Mouse (Mus musculus) frontal cortex, postnatal 25 days (tissue): ENCODE data around the gene Bag5.
A peak's percentile ranks its signal among the peaks of the same experiment; 100 is the strongest.
"Not testable (repeated sequence)": the region's sequence is repeated elsewhere in the genome, so short reads cannot be mapped to it uniquely, and the experiment has no call there.

Experiments used
- DNase-seq, 2 experiments: peaks; one replicate each; pipeline ENCODE4 v3.0.0; 2022; ENCODE audit warnings: low spot score in 2 of 2

Gene Bag5

DNA sequence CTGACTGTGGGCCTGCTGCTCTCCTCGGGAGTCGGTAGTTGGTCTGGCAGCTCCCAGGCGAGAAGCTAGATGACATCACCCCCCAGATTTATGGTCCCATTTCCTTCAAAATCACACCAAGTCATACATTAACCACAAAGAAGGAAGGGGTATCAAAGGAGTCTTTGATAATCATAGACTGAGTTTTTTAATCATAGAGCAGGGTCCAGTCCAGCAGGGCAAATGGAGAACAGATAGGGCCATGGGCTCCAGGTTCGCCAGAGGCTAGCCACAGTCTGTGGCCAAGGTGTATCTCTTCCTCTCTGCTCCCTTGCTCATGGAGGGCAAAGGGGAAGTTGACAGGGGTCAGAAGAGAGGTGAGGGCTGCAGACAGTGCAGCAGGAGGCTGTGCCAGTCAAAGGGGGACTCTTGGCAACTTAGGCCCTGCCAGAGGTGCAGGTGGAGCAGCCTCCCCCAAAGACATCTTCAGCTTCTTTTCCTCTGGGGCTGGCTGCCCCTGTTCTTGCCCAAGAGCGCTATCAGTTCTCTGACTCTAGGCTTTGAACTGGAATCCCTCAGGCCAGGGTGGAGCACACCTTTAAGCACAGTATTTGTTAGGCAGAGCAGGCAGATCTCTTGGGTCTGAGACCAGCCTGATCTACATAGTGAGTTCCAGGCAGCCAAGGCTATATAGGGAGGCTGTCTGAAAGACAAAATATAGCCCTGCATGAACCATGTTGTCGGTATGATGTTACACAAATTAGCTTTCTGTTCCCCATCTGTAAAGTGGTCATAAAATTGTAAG, 37.1 kb downstream of the Bag5 start:
- no peak for DNase-seq

DNA sequence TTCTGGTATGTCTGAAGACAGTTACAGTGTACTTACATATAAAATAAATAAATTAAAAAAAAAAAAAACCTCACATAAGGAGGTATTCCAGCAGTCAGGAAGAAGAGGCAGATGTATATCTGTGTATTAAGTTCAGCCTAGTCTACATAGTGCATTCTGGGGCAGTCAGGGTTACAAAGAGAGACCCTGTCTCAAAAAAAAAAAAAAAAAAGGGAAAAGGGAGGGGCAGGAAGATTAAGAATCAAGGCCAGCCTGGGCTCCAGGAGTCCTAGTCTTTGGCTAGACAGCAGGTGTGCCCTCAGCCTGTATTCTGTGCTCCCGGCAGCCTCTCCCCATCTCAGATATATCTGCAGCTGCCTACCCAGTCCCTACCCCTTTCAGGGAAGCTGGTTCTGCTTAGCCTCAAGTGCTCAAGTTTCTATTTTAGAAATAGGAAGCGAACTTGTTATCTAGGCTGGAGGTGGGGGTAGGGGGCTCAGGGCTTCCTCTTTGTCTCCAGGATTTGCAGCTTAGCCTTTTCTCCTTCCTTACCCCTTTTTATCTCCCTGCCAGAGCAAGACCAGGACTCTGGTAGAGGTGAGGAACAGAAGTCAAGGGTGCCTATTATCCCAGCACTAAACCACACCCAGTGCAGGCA, 38.1 kb downstream of the Bag5 start:
- no peak for DNase-seq

GRCm38 (mm10) chr12:111672581-111672980, 40.5 kb downstream of the Bag5 start:
- DNase-seq, result no peak

GRCm38 (mm10) chr12:111672176-111672575, 40.9 kb downstream of the Bag5 start, which contains the start of gene Ckb:
Ckb (minus strand) TSS chr12:111672338.
- peak; percentile 89 to 90 for DNase-seq

- peak; percentile 64 to 65 for DNase-seq
Observed at GRCm38 (mm10) chr12:111671431-111671902, 41.6 kb downstream of the Bag5 start.

- DNase-seq, result no peak
Observed at GRCm38 (mm10) chr12:111670976-111671375, 42.1 kb downstream of the Bag5 start.

DNA sequence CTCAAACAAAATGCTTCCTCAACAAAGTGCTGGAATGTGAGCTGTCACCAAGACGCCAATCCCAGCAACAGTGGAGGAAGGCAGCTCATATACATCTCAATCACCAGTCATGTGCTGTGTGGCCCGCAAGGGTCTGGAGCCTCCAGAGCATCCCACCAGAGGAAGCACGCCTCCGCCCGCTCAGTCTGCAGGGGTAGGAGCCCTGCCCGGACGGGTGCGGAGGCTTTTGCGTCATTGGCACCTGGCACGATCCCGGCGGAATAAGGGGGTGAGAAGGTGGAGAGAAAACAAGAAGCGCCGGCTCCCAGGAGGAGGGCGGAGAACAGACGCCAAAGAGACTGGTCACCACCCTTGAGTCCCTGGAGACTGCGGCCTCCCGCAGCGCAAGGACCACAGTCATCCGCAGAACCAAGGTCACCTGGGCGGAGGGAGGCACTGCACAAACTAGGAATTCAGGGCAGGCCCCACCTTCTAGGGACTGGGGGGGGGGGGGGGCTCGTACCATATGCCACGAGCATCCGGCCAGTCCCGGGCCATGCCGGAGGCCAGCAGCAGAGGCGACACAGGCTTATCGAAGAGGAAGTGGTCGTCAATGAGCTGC, 42.6 kb downstream of the Bag5 start:
- DNase-seq, result peak in 1 of 2 experiments; percentile 56

DNA sequence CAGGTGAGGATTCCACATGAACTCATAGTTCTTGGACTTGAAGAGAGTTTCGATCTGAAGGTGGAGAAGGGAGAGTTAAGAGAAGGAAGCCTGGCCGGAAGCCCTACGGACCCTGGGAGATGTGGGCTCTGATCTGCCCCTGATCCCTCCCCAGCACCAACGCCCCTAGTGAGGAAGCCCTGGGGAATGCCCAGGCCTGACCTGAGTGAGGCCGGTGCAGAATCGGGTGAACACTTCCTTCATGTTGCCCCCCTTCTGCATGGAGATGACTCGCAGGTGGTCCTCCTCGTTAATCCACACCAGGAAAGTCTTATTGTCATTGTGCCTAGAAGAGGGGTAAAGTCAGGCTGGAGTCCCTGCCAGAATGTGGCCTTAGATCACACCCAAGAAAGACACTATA, 43.1 kb downstream of the Bag5 start:
- no peak for DNase-seq

DNA sequence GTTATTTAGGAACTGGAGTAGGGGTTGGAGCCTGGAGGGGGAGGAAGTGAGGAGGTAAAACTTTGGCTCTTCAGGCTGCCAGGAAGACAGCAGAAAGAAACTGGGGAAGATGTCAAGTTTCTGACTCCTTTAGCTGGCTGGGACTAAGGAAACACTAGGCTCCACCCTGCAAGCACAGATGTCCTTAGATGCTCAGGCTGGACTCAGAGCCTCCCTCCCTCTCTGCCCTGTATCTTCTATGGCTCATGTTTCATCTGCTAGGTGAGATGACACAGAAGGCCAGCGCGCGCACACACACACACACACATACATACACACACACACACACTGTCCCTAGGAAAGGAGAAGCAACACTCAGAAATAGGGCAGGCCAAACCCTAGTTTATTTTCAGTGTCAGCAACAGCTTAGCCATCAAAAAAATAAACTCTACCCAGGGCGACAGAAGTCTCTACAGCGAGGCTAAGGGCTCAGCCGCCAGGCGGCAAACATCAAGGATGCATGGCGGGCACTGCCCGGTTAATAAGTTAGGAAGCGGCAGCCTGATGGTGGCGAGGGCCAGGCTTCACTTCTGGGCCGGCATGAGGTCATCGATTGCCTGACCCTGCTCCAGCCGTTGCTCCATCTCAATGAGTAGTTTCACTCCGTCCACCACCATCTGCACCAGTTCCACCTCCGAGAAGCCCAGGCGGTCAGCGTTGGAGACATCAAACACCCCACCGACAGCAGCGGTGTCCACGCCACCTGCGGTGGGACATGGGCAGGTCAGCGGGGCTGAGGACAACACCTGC, 43.9 kb downstream of the Bag5 start:
- no peak for DNase-seq

DNA sequence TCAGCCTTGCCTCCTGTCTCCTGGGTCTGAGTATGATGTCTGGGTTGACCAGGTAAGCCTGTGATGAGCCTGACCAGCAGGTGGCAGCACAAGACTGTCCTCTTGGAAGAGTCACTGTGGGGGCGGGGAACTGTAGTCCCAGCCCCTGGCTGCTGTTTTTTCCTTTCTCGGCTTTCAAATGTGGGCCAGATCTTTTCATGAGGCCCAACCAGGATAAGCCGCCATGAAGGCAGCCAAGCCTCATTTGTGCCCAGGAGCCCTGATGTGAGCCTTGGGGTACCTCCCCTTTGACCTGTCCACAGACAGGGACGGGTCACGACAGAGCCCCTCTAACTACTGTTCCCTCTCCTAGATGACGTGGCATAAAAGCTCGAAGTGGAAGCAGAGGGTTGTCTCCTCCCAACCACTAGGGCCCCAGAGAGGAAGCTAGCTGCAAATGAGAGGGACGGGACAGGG, 44.6 kb downstream of the Bag5 start:
- DNase-seq, result peak; percentile 96

- no peak for DNase-seq
Observed at GRCm38 (mm10) chr12:111667421-111667820, 45.6 kb downstream of the Bag5 start.

GRCm38 (mm10) chr12:111666380-111666779, 46.7 kb downstream of the Bag5 start:
- peak in 1 of 2 experiments; percentile 58 for DNase-seq

GRCm38 (mm10) chr12:111665041-111665880, 47.8 kb downstream of the Bag5 start:
- no peak for DNase-seq

DNA sequence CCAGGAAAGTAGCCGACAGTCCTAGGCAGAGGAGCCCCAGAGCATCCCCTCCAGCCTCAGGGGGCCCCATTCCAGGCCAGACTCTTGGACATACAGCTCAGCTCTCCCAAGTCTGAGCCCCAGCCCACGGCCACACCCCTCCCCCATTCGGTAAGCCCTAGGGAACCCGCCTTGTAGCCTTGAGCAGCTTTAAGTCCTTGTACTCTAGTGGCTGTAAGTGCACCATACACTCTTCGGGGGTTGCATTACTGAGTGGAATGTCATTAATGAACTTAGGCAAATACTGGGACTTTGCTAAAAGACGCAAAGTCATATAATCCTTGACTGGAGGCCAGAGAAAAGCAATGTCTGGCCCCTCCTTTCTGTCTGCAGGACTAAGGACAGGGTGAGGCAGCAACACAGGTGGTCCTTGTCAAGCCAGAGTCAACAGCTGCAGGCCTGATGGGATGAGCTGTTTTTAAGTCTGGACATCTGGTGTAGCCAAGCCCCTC, 48.9 kb downstream of the Bag5 start:
- no peak for DNase-seq

GRCm38 (mm10) chr12:111663228-111664143, 49.6 kb downstream of the Bag5 start:
- DNase-seq, result no peak

GRCm38 (mm10) chr12:111661554-111661953, 51.5 kb downstream of the Bag5 start:
- DNase-seq, result not testable (repeated sequence)

DNA sequence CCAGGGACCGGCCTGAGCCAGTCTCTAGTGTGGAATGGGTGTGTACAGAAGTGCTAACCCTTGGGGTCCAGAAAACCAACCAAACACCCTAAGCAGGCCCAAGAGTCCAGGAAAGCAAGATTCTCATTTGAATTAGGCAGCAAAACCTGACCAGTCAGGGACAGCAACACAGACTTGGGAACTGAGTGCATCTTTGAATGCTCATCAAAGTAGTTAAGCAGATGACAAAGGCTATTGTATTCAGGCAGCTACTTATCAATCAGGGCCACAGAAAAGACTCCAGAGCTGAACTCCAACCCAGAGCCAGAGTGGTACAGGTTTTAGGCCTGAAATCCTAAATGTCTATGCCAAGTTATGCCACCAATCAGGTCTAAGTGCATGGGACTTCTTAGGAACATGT, 52.4 kb downstream of the Bag5 start:
- no peak for DNase-seq
